Mouse (Mus musculus): ENCODE data around the gene Dgki. TPM values are rescaled to one million over a fixed set of nuclear protein-coding genes. Genes with fewer than 3 reads are reported as not detected.

Gene Dgki
- total and polyA plus RNA-seq, 3 experiments, result 4.4 to 8.7 (median 7.7) TPM

DNA sequence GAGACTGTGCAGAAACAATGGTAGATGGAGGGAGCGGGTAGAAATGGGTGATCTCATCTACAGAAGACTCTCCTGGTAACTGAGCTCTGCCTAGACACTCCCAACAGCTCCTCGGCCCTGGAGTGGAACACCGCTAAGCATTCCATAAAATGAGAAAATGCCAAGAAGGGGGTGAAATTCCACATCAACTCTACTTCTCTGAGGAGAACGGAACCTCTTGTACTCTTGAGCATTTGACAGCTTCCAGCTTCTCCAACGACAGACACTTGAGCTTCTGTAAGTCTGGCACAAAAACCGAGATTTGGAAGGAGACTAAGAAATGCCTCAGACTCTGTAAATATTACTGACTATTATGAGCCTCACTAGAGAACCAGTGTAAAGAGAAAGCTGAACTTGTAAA lies 31.4 kb downstream of the Dgki start:
- dilution Hi-C loops (cut with MboI; ENCODE audit: extremely low pct_ligation_motif_present, extremely low pct_unique_long_range_greater_than_20kb, low sequenced_read_pairs) (no loop called here), in situ Hi-C loops (cut with MboI; ENCODE audit: low pct_ligation_motif_present, low pct_unique_long_range_greater_than_20kb, low sequenced_read_pairs) (no loop called here)
- Histone ChIP-seq H3K4me2 (ENCODE audit: insufficient read depth, low read depth, poor library complexity, severe bottlenecking) (no peak overlapping the region), H3K9me3 (replicated peaks; ENCODE audit: low read length) (peaks cover 4% of the 10 kb centered on the region), H3K27me3 (replicated peaks) (no peaks in the 10 kb centered on the region), H3K79me2 (replicated peaks; ENCODE audit: control insufficient read depth, extremely low read depth, insufficient read depth, poor library complexity, severe bottlenecking) (no peaks in the 10 kb centered on the region), H3K36me3 (replicated peaks in 1 of 2; ENCODE audit: control insufficient read depth in 1 of 2, insufficient read depth in 1 of 2, low read length in 1 of 2) (peaks cover 0 to 9% of the 10 kb centered on the region in 2 experiments), H3K4me3 (replicated peaks in 1 of 3; ENCODE audit: low read depth in 2 of 3, low read length in 2 of 3, poor library complexity in 1 of 3) (no peak overlapping the region), H3K4me1 (ENCODE audit: control insufficient read depth in 1 of 2, insufficient read depth in 2 of 2) (peaks cover 5 to 50% of the 10 kb centered on the region in 2 experiments; a peak in 3 of 4 replicates), H3K9ac (ENCODE audit: insufficient read depth, low read depth) (no peak overlapping the region), H3K27ac (ENCODE audit: insufficient read depth, low read depth) (no peak overlapping the region)
- TF ChIP-seq PAX5 (IDR thresholded peaks at IDR 0.05; ENCODE audit: low read length) (no peak), ZKSCAN1 (IDR thresholded peaks at IDR 0.05; ENCODE audit: borderline replicate concordance, low read depth, low read length) (no peak), MXI1 (IDR thresholded peaks at IDR 0.05; ENCODE audit: low read depth, low read length) (no peak), UBTF (IDR thresholded peaks at IDR 0.05; ENCODE audit: low read depth, low read length) (no peak), POLR2AphosphoS2 (IDR thresholded peaks at IDR 0.05; ENCODE audit: low read depth, low read length) (no peak)
- DNase-seq (ENCODE audit: extremely low read depth), result no peak

GRCm38 (mm10) chr6:37267952-37268351 lies 32.0 kb downstream of the Dgki start:
- dilution Hi-C loops (cut with MboI; ENCODE audit: extremely low pct_ligation_motif_present, extremely low pct_unique_long_range_greater_than_20kb, low sequenced_read_pairs), result no loop called here

GRCm38 (mm10) chr6:37262486-37262885 lies 37.5 kb downstream of the Dgki start:
- Histone ChIP-seq H3K4me1 (ENCODE audit: control insufficient read depth in 1 of 2, insufficient read depth in 2 of 2) (peaks cover 5 to 50% of the 10 kb centered on the region in 2 experiments), H3K4me2 (ENCODE audit: insufficient read depth, low read depth, poor library complexity, severe bottlenecking) (no peak overlapping the region), H3K27me3 (replicated peaks) (no peaks in the 10 kb centered on the region), H3K79me2 (replicated peaks; ENCODE audit: control insufficient read depth, extremely low read depth, insufficient read depth, poor library complexity, severe bottlenecking) (no peaks in the 10 kb centered on the region), H3K9ac (ENCODE audit: insufficient read depth, low read depth) (no peak overlapping the region), H3K4me3 (replicated peaks in 1 of 3; ENCODE audit: low read depth in 2 of 3, low read length in 2 of 3, poor library complexity in 1 of 3) (no peak overlapping the region), H3K9me3 (replicated peaks; ENCODE audit: low read length) (peaks cover 8% of the 10 kb centered on the region), H3K27ac (ENCODE audit: insufficient read depth, low read depth) (no peak overlapping the region), H3K36me3 (replicated peaks in 1 of 2; ENCODE audit: control insufficient read depth in 1 of 2, insufficient read depth in 1 of 2, low read length in 1 of 2) (peaks cover 0 to 9% of the 10 kb centered on the region in 2 experiments)
- DNase-seq (ENCODE audit: extremely low read depth), result peak; percentile 72
- in situ Hi-C loops (cut with MboI; ENCODE audit: low pct_ligation_motif_present, low pct_unique_long_range_greater_than_20kb, low sequenced_read_pairs) (no loop called here), dilution Hi-C loops (cut with MboI; ENCODE audit: extremely low pct_ligation_motif_present, extremely low pct_unique_long_range_greater_than_20kb, low sequenced_read_pairs) (no loop called here)
- no peak for TF ChIP-seq RCOR1 (conservative IDR thresholded peaks at IDR 0.05; ENCODE audit: low read depth, low read length)
- TF ChIP-seq USF2 (conservative IDR thresholded peaks at IDR 0.05; ENCODE audit: low read depth, low read length), result no peak
- no peak for TF ChIP-seq RAD21 (IDR thresholded peaks at IDR 0.05; ENCODE audit: low read depth, low read length)
- peak; percentile 77 for TF ChIP-seq IRF4 (IDR thresholded peaks at IDR 0.05; ENCODE audit: low read depth, low read length)
- TF ChIP-seq ZNF384 (IDR thresholded peaks at IDR 0.05; ENCODE audit: low read depth, low read length), result no peak
- no peak for TF ChIP-seq NELFE (IDR thresholded peaks at IDR 0.05; ENCODE audit: low read depth, low read length)
- TF ChIP-seq TBP (conservative IDR thresholded peaks at IDR 0.05; ENCODE audit: low read depth, low read length), result no peak
- no peak for TF ChIP-seq JUND (conservative IDR thresholded peaks at IDR 0.05; ENCODE audit: low read depth, low read length)
- no peak; the same call in 1 of the 2 replicates for TF ChIP-seq SMC3 (IDR thresholded peaks at IDR 0.05; ENCODE audit: low read depth, low read length)
- TF ChIP-seq ZC3H11A (IDR thresholded peaks at IDR 0.05; ENCODE audit: low read depth, low read length), result no peak
- no peak for TF ChIP-seq BHLHE40 (IDR thresholded peaks at IDR 0.05; ENCODE audit: low read depth, low read length)
- TF ChIP-seq CTCF (conservative IDR thresholded peaks at IDR 0.05 in 1 of 2, IDR thresholded peaks at IDR 0.05 in 1 of 2; ENCODE audit: low read depth in 2 of 2, low read length in 2 of 2), result no peak
- TF ChIP-seq EP300 (IDR thresholded peaks at IDR 0.05; ENCODE audit: low read length), result peak; percentile 36; the same call in 1 of the 2 replicates
- no peak for TF ChIP-seq ZKSCAN1 (IDR thresholded peaks at IDR 0.05; ENCODE audit: borderline replicate concordance, low read depth, low read length)
- TF ChIP-seq MAX (IDR thresholded peaks at IDR 0.05; ENCODE audit: low read length), result no peak

More at GRCm38 (mm10) chr6:37267952-37268351, 32.0 kb downstream of the Dgki start:
- no peak overlapping the region for H3K4me3 ChIP-seq (replicated peaks in 1 of 3; ENCODE audit: low read depth in 2 of 3, low read length in 2 of 3, poor library complexity in 1 of 3)
- peaks cover 5 to 55% of the 10 kb centered on the region in 2 experiments; a peak in 3 of 4 replicates for H3K4me1 ChIP-seq (ENCODE audit: control insufficient read depth in 1 of 2, insufficient read depth in 2 of 2)
- TF ChIP-seq ZNF384 (IDR thresholded peaks at IDR 0.05; ENCODE audit: low read depth, low read length), result peak; percentile 54
- TF ChIP-seq NELFE (IDR thresholded peaks at IDR 0.05; ENCODE audit: low read depth, low read length), result no peak
- no peaks in the 10 kb centered on the region for H3K79me2 ChIP-seq (replicated peaks; ENCODE audit: control insufficient read depth, extremely low read depth, insufficient read depth, poor library complexity, severe bottlenecking)
- H3K27ac ChIP-seq (ENCODE audit: insufficient read depth, low read depth), result no peak overlapping the region
- in situ Hi-C loops (cut with MboI; ENCODE audit: low pct_ligation_motif_present, low pct_unique_long_range_greater_than_20kb, low sequenced_read_pairs), result no loop called here
- peaks cover 0 to 9% of the 10 kb centered on the region in 2 experiments for H3K36me3 ChIP-seq (replicated peaks in 1 of 2; ENCODE audit: control insufficient read depth in 1 of 2, insufficient read depth in 1 of 2, low read length in 1 of 2)
- H3K9ac ChIP-seq (ENCODE audit: insufficient read depth, low read depth), result no peak overlapping the region
- no peak for DNase-seq (ENCODE audit: extremely low read depth)
- no peak overlapping the region for H3K4me2 ChIP-seq (ENCODE audit: insufficient read depth, low read depth, poor library complexity, severe bottlenecking)
- no peaks in the 10 kb centered on the region for H3K27me3 ChIP-seq (replicated peaks)
- peaks cover 6% of the 10 kb centered on the region for H3K9me3 ChIP-seq (replicated peaks; ENCODE audit: low read length)

All from CH12.LX (cell line).